Mouse (Mus musculus) spleen, postnatal 4 days (tissue): ENCODE measurements around the gene Tlk2.

Experiments used
- DNase-seq, 2 experiments: peaks; one replicate each; pipeline ENCODE4 v3.0.0; 2022; ENCODE audit warnings: low spot score in 2 of 2

Gene Tlk2

DNA sequence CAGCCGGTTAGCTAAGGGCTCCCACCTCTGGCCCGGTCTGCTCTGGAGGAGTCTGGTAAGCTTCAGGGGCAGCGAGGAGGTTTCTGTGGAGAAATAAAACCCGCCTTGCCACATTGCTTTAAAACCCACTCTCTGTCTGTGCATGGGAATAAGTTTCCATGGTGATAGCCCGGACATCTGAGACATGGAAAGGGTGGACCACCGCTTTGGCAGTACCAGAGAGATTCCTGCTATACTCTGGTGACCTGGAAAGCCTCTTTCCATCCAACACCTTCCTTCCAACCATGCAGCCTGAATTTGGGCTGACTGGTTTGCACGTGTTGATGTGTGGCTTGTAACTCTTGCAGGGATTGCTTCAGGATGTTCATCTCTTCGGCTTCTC lies 135.0 kb downstream of the Tlk2 start:
- DNase-seq = no peak

DNA sequence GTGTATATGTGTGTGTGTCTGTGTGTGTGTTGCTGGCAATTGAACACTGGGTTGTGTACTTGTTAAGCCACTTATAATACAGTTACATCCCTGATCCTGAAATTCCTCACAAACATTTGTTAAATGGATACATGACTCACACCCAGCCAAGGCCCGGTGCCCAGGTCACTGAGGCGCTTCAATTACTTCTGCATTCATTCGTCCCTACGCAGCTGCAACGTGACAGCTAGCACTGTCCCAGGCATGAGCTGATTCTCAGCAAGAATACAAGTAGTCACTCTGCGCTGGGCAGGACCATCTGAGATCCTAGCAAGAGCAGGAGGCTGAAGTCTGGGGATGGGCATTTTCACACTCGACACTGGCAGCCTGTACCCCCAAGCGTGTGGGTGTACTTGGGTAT lies 136.7 kb downstream of the Tlk2 start:
- no peak for DNase-seq

DNA sequence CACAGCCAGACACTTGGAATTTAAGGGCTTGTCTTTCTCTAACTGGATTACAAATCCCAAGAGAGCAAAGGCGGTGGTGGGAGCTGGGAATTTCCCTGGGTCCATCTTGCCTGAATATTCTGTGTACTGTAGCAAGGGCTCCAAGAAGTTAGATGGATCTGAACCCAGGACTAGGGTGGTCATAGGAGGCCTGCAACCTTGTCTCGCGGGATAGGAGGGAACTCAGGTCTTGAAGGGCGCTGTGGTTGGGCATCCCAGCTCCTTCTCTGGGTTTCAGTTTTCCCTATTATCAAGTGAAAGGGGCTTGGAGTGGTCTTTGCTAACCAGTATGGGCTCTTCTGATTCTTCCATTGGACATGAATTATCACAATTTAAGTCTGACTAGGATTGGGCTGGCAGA lies 137.5 kb downstream of the Tlk2 start:
- DNase-seq = no peak

DNA sequence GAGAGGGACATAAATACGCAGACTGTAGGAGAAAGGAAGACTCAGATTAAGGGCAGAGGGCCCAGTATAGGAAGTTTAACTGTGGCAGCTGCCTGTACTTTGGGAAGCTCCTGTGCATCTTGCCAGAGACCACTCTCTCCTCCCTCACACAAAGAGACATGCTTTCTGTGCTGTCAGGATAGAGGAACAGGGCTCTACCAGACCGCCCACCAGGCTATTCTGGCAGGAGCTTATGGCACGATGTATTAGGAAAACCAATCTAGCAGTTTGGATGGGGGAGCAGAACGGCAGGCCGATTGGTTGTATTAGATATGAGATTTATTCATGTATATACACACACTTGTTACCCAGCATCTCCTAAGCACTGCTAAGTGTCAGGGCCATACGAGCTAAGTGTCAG lies 139.2 kb downstream of the Tlk2 start:
- no peak for DNase-seq

DNA sequence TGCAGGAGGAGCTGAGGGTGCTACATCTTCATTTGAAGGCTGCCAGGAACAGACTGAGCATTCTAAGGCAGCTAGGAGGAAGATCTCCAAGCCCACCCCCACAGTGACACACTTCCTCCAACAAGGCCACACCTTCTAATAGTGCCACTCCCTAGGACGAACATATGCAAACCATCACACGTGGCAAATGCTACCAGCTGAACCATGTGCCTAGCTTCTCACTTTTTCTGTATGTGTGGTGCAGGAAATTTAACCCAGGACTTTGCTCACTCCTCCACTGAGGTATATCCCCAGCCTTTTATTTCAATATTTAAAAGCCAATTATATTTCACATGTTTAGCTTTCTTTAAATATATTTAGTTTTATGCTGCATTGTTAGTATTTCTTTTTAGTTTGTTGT lies 142.5 kb downstream of the Tlk2 start:
- DNase-seq = no peak

DNA sequence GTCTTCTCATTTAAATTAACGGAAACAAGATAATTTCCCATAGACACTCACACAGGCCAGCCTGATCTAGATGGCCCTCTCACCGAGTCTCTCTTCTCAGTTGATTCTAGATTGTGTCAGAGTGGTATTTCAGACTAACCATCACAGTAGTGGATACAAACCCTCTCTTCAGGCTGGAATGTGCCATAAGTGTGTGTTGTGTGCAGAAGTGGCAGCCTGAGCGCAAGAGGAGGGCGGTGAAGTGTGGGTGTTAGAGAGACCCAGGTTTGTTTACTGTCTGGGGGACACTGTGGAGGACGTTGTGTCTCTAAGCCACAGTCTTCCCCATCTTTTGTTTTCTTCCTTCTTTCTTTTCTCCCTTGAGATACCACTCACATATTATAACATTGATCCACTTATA lies 144.9 kb downstream of the Tlk2 start:
- DNase-seq = no peak

DNA sequence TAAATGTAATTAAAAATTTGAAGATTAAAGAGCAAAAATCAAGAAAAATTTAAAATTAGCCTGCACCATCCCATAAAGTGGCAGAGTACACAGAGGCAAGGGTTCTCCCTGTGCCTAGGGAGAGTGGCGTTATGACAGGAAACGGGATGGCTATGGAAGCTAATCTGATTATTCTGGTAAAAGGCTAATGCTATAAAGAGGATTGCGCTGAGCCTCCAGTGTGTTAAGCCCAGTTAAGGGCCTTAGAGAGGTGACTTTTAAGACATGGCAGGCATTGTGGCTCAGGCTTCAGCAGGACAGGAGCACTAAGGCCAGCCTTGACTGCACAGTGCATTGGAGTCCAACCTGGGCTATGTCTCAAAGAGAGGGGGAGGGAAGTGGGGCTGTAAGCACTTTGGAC lies 148.5 kb downstream of the Tlk2 start:
- DNase-seq = no peak

DNA sequence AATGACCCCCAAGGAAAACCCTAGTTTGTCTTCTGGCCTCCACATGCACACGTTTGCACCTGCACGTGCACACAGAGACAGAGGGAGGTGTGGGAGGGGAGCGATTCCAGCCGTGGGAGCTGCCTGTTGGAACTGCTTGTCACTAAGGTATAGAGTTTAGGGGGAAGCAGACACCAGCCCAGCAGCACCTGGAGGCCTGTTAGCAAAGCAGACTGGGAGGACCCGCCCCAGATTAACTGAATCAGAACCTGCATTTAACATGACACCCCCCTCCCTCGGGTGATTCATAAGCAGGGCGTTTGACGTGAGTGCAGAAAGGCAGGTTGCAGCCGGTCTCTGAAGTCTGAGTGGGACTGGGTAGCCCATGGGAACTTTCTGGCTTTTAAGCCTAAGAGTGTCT lies 151.4 kb downstream of the Tlk2 start:
- DNase-seq = no peak

DNA sequence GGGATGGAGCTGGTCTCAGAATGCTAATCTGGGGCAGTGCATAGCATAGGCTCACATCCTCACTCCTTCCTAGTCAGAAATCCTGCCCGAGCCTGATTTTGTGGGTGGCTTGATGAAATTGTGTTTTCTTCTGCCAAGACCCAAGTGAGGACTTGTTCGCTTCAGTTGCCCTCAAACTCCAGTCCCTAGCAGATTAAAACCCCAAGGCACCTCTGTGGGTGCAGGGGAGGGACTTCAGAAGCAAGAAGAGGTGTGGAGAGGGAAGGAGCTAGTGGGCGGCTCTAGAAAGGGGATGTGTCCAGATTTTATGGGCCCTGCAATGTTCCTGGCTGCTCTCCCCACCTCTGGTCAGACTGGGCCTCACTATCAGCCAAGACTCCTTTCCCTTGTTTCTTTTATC lies 152.5 kb downstream of the Tlk2 start:
- DNase-seq = no peak

DNA sequence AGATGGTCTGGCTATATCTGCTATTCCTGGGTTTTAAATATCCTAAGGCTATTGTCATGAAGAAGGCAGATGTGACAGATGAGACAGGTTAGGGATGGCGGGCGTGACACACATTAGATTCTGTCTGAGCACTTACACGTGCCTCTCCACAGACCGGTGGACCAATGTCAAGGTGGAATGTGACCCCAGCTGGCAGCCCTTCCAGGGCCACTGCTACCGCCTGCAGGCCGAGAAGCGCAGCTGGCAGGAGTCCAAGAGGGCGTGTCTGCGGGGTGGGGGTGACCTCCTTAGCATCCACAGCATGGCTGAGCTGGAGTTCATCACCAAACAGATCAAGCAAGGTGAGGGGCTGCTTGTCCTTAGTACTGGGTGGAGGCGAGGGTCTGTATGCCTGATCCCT lies 153.1 kb downstream of the Tlk2 start:
- DNase-seq = no peak

DNA sequence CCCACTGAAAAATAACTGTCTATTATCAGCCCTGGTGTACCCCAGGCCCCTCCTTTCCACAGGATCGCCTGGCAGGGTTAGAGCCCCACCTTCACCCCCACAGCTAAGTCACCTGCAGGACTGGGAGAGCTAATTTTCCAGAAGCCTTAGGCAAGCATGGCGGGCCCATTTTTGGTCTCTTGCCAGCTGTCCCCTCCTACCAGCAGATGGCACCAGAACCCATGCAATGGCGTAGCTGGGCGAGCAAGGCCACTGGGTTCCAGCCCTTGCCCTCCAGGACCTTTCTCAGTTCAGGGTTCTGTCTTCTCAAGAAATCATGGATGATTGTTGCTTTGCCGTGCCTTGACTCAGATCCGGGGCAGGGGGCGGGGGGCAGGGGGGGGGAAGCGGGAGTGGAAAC lies 153.9 kb downstream of the Tlk2 start:
- no peak for DNase-seq
